Mouse (Mus musculus): ENCODE data around the gene Uggt2. TPM values are rescaled to one million over a fixed set of nuclear protein-coding genes. Genes with fewer than 3 reads are reported as not detected.

Uggt2 gene
- polyA plus RNA-seq (2015; fragmentation: Nextera tagmentation; extraction: Ambion mirVana) = 12.7 and 13.3 TPM in 2 replicates

- Histone ChIP-seq H3K36me3 (peaks cover 7% of the 10 kb centered on the region), H3K9me3 (replicated peaks) (no peaks in the 10 kb centered on the region), H3K9ac (peak within 1 kb of the TSS; percentile 81), H3K27me3 (no peaks in the 10 kb centered on the region), H3K27ac (peak within 1 kb of the TSS; percentile 85), H3K4me1 (peaks cover 14% of the 10 kb centered on the region), H3K4me2 (peak within 1 kb of the TSS; percentile 92), H3K4me3 (replicated peaks) (peak within 1 kb of the TSS; percentile 89)
- under 1% methylated on average over 68 of the region's 72 CpGs for WGBS
- peak; percentile 96 for ATAC-seq (replicated peaks; ENCODE audit: low FRiP score)
Measured at GRCm38 (mm10) chr14:119098851-119099569, at the start of gene Uggt2. Gene Uggt2, minus strand, starts transcription at chr14:119099430.

DNA sequence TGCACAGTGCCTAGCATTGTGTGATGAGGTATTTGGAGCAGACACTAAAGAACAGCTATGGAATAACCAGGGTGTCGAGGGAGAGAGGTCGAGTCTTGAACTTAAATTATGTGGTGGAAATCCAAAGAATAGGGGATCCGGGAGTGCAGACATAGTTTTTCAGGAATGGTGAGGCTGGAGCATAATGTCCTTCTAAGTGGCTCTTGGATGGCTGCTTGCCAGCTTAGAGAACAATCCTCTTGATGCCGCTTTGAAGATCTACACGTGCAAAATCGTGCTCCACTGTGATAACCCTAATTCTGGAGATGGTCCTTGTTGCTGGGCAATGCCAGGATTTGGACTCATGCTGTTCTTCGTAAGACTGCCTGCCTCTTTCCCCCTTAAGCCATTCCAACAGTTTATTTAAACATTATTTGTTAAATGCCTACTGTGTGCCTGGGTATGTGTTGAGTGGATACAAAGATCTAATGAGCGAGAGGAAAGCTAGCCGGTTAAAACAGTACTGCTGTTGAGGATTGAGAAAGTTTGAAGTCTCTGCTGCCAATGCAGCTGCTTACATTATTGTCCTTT is 40.2 kb upstream of the Uggt2 start:
- 46% methylated on average over 9 of the region's 9 CpGs for WGBS

GRCm38 (mm10) chr14:119138786-119139100 is 39.5 kb upstream of the Uggt2 start:
- H3K4me1 ChIP-seq = peaks cover 19% of the 10 kb centered on the region
- peaks cover 69% of the 10 kb centered on the region for H3K27me3 ChIP-seq
- WGBS = 0% methylated on average over 20 of the region's 20 CpGs
- H3K4me2 ChIP-seq = peak overlapping the region; percentile 100
- peak overlapping the region; percentile 54 for H3K4me3 ChIP-seq (replicated peaks)
- H3K27ac ChIP-seq = no peak overlapping the region
- no peak for ATAC-seq (replicated peaks; ENCODE audit: low FRiP score)
- peak overlapping the region; percentile 57 for H3K9ac ChIP-seq
- no peaks in the 10 kb centered on the region for H3K9me3 ChIP-seq (replicated peaks)
- no peaks in the 10 kb centered on the region for H3K36me3 ChIP-seq

More for the DNA sequence above, 40.2 kb upstream of the Uggt2 start:
- no peak for ATAC-seq (replicated peaks; ENCODE audit: low FRiP score)
- Histone ChIP-seq H3K9me3 (replicated peaks) (no peaks in the 10 kb centered on the region), H3K9ac (no peak overlapping the region), H3K27ac (no peak overlapping the region), H3K4me3 (replicated peaks) (peak overlapping the region; percentile 54), H3K36me3 (no peaks in the 10 kb centered on the region), H3K4me2 (peak overlapping the region; percentile 100), H3K4me1 (peaks cover 19% of the 10 kb centered on the region), H3K27me3 (peaks cover 69% of the 10 kb centered on the region)

DNA sequence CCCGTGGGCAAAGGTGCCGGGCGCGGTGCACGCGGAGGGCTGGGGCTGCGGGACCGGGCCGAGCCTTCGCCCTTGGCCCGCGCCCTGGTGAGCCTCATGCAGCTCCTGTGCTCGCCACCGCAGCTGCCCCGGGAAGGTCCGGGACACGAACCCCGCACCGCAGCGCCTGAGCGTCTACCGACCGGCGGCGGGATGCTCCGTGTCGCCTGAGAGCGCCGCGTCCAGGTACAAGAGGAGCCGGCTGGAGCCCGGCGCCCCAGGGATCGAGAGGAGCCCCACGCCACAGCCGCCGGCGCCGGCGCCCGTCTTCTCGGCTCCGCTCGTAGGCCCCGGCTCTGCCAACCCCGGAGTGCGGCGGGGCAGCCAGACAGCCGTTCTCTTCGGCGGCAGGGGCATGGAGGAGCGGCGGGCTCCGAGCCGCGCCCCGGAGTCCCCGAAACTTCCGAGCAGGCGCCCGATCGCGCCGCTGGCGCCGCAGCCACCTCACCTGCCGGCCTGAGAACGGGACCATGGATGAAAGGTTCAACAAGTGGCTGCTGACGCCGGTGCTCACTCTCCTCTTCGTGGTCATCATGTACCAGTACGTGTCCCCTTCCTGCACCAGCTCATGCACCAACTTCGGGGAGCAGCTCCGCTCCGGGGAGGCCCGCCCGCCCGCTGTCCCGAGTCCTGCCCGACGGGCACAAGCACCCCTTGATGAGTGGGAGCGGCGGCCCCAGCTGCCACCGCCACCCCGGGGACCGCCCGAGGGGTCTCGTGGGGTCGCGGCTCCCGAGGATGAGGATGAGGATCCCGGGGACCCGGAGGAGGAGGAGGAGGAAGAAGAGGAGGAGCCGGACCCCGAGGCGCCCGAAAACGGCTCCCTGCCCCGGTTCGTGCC is 38.9 kb upstream of the Uggt2 start, which contains the start of gene Hs6st3:
Gene Hs6st3 (plus strand): TSS at position 436 of the 880 bp plus-strand sequence.
- Histone ChIP-seq H3K9me3 (replicated peaks) (no peaks in the 10 kb centered on the region), H3K4me3 (replicated peaks) (peak within 1 kb of the TSS; percentile 54), H3K27me3 (peaks cover 69% of the 10 kb centered on the region), H3K4me2 (peak within 1 kb of the TSS; percentile 100), H3K4me1 (peaks cover 19% of the 10 kb centered on the region), H3K36me3 (no peaks in the 10 kb centered on the region), H3K9ac (peak within 1 kb of the TSS; percentile 57), H3K27ac (no peak within 1 kb of the TSS)
- ATAC-seq (replicated peaks; ENCODE audit: low FRiP score) = peak; percentile 74
- under 1% methylated on average over 99 of the region's 100 CpGs for WGBS

DNA sequence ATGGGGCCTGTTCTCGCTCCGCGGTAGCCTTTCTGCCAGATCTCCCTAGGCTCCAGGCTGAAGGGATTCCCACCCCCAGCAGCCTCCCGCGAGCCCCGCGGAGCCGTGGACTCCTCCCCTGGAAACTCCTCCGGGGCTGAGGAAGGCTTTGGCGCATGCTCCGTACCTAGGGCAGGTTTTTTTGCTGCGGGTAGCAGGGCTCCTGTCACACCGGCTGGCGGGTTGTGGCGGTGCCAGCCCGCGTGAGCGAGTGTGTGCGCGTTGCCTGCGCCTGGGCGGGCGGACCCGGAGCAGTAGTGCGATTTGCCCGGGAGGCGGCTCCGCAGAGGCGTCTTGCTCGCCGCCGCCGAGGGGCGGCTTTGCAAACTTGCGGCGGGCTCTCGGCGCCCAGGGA is 38.3 kb upstream of the Uggt2 start:
- peaks cover 65% of the 10 kb centered on the region for H3K27me3 ChIP-seq
- H3K9ac ChIP-seq = peak overlapping the region; percentile 57
- peak; percentile 84 for ATAC-seq (replicated peaks; ENCODE audit: low FRiP score)
- H3K36me3 ChIP-seq = no peaks in the 10 kb centered on the region
- peak overlapping the region; percentile 54 for H3K4me3 ChIP-seq (replicated peaks)
- no peaks in the 10 kb centered on the region for H3K9me3 ChIP-seq (replicated peaks)
- peaks cover 19% of the 10 kb centered on the region for H3K4me1 ChIP-seq
- under 1% methylated on average over 27 of the region's 38 CpGs for WGBS
- no peak overlapping the region for H3K27ac ChIP-seq
- peak overlapping the region; percentile 100 for H3K4me2 ChIP-seq

GRCm38 (mm10) chr14:119127330-119127729 is 28.1 kb upstream of the Uggt2 start:
- H3K27ac ChIP-seq = no peak overlapping the region
- peaks cover 4% of the 10 kb centered on the region; the same call in 1 of the 2 replicates for H3K4me1 ChIP-seq
- H3K4me2 ChIP-seq = no peak overlapping the region
- 0 out of 2 replicates have a peak, but pooled peaks have one; percentile 37 for ATAC-seq (replicated peaks; ENCODE audit: low FRiP score)
- H3K36me3 ChIP-seq = no peaks in the 10 kb centered on the region
- WGBS = 92% methylated on average over 2 of the region's 2 CpGs
- H3K9ac ChIP-seq = no peak overlapping the region
- no peak overlapping the region for H3K4me3 ChIP-seq (replicated peaks)
- no peaks in the 10 kb centered on the region for H3K9me3 ChIP-seq (replicated peaks)
- no peaks in the 10 kb centered on the region for H3K27me3 ChIP-seq

GRCm38 (mm10) chr14:119125840-119126239 is 26.6 kb upstream of the Uggt2 start:
- H3K27me3 ChIP-seq = no peaks in the 10 kb centered on the region

DNA sequence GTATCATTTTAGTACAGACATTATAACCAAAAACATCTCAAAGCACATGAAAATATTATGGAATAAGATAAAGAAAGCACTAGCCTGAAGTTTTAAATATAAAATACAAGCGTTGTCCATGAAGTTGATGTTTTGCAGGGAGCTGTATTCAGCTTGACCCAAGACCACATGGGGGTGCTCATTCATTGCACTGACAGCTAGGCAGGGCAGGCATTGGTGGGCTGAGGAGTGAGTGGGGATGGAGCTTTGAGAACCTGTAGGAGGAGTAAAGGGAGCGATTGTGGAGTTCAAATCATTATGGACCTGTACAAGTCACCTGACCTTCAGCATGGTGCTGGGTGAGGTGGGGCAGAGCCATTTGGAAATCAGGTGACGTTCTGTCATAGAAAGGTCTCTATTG is 24.8 kb upstream of the Uggt2 start:
- Histone ChIP-seq H3K36me3 (no peaks in the 10 kb centered on the region), H3K4me3 (replicated peaks) (peak overlapping the region; percentile 42), H3K9ac (no peak overlapping the region), H3K9me3 (replicated peaks) (no peaks in the 10 kb centered on the region), H3K27me3 (no peaks in the 10 kb centered on the region), H3K27ac (peak overlapping the region; percentile 41; the same call in 1 of the 2 replicates), H3K4me2 (peak overlapping the region; percentile 65), H3K4me1 (peaks cover 4% of the 10 kb centered on the region; the same call in 1 of the 2 replicates)
- 22% methylated on average over 3 of the region's 3 CpGs for whole genome bisulfite sequencing
- ATAC-seq (replicated peaks; ENCODE audit: low FRiP score) = peak; percentile 89

More at GRCm38 (mm10) chr14:119125840-119126239, 26.6 kb upstream of the Uggt2 start:
- no peaks in the 10 kb centered on the region for H3K9me3 ChIP-seq (replicated peaks)
- H3K9ac ChIP-seq = no peak overlapping the region
- WGBS = 50% methylated on average over 4 of the region's 4 CpGs
- H3K27ac ChIP-seq = no peak overlapping the region
- H3K4me2 ChIP-seq = no peak overlapping the region
- H3K4me3 ChIP-seq (replicated peaks) = no peak overlapping the region
- peaks cover 4% of the 10 kb centered on the region; the same call in 1 of the 2 replicates for H3K4me1 ChIP-seq
- H3K36me3 ChIP-seq = no peaks in the 10 kb centered on the region
- ATAC-seq (replicated peaks; ENCODE audit: low FRiP score) = no peak

- Histone ChIP-seq H3K27me3 (no peaks in the 10 kb centered on the region), H3K27ac (peak overlapping the region; percentile 41; the same call in 1 of the 2 replicates), H3K9me3 (replicated peaks) (no peaks in the 10 kb centered on the region), H3K36me3 (no peaks in the 10 kb centered on the region), H3K4me3 (replicated peaks) (peak overlapping the region; percentile 42), H3K9ac (0 out of 2 replicates have a peak overlapping the region, but pooled peaks have one; percentile 23), H3K4me1 (peaks cover 4% of the 10 kb centered on the region; the same call in 1 of the 2 replicates), H3K4me2 (peak overlapping the region; percentile 65)
- ATAC-seq (replicated peaks; ENCODE audit: low FRiP score) = peak; percentile 46; the same call in 1 of the 2 replicates
- WGBS = 3% methylated on average over 12 of the region's 12 CpGs
Measured at GRCm38 (mm10) chr14:119123582-119123981, 24.4 kb upstream of the Uggt2 start.

GRCm38 (mm10) chr14:119112558-119112957 is 13.3 kb upstream of the Uggt2 start:
- no peaks in the 10 kb centered on the region for H3K9me3 ChIP-seq (replicated peaks)
- 69% methylated on average over 6 of the region's 6 CpGs for WGBS

GRCm38 (mm10) chr14:119109776-119110218 is 10.6 kb upstream of the Uggt2 start:
- no peaks in the 10 kb centered on the region for H3K4me1 ChIP-seq
- no peak overlapping the region for H3K9ac ChIP-seq
- no peak overlapping the region for H3K4me2 ChIP-seq
- no peak overlapping the region for H3K4me3 ChIP-seq (replicated peaks)
- WGBS = 83% methylated on average over 3 of the region's 3 CpGs
- no peak overlapping the region for H3K27ac ChIP-seq
- ATAC-seq (replicated peaks; ENCODE audit: low FRiP score) = no peak
- no peaks in the 10 kb centered on the region for H3K36me3 ChIP-seq
- no peaks in the 10 kb centered on the region for H3K27me3 ChIP-seq
- no peaks in the 10 kb centered on the region for H3K9me3 ChIP-seq (replicated peaks)

More at GRCm38 (mm10) chr14:119112558-119112957, 13.3 kb upstream of the Uggt2 start:
- Histone ChIP-seq H3K9ac (no peak overlapping the region), H3K27me3 (no peaks in the 10 kb centered on the region), H3K27ac (no peak overlapping the region), H3K4me3 (replicated peaks) (no peak overlapping the region), H3K4me1 (no peaks in the 10 kb centered on the region), H3K36me3 (no peaks in the 10 kb centered on the region), H3K4me2 (no peak overlapping the region)
- ATAC-seq (replicated peaks; ENCODE audit: low FRiP score) = no peak

Data from kidney, embryonic 15.5 days (tissue).